Mouse (Mus musculus) heart, adult 2 months (tissue): ENCODE results near the gene Nab2. TPM values are rescaled to one million over a fixed set of nuclear protein-coding genes. Genes with fewer than 3 reads are reported as not detected.

ENCODE experiments used
- DNase-seq, 2 experiments: peaks; one replicate each; pipeline ENCODE4 v3.0.0; 2021
- H3K27ac ChIP-seq: fragments of 200-600 bp; 2 replicates; pipeline ENCODE4 v1.8.1; 2022
- H3K27me3 ChIP-seq: fragments of 200-500 bp; 2 replicates; pipeline ENCODE4 v1.6.1; 2012; ENCODE audit warnings: mild to moderate bottlenecking, low read length, inconsistent platforms, mixed read lengths; ENCODE audit not compliant: control insufficient read depth, insufficient read depth
- H3K36me3 ChIP-seq: fragments of 200-500 bp; 2 replicates; pipeline ENCODE4 v1.6.1; 2012; ENCODE audit warnings: low read length, inconsistent platforms; ENCODE audit not compliant: control insufficient read depth, insufficient read depth
- H3K4me1 ChIP-seq: fragments of 200-500 bp; 2 replicates; pipeline ENCODE4 v1.6.1; 2011; ENCODE audit warnings: low read length; ENCODE audit not compliant: control insufficient read depth, insufficient read depth
- H3K4me3 ChIP-seq: fragments of 200-600 bp; 2 replicates; pipeline ENCODE4 v1.8.1; 2022
- H3K79me2 ChIP-seq: fragments of 200-500 bp; replicated peaks from 2 replicates; pipeline ENCODE4 v1.6.1; 2012; ENCODE audit warnings: mild to moderate bottlenecking, inconsistent platforms, low read length, moderate library complexity, mixed read lengths; ENCODE audit not compliant: control insufficient read depth, insufficient read depth
- H3K9ac ChIP-seq: fragments of 200-500 bp; 2 replicates; pipeline ENCODE4 v1.6.1; 2012; ENCODE audit warnings: low read depth, mild to moderate bottlenecking, control low read depth, inconsistent platforms, low read length, mixed read lengths
- CTCF ChIP-seq: fragments of 200-600 bp; IDR thresholded peaks from 2 replicates; pipeline ENCODE4 v1.8.1; 2022; ENCODE audit warnings: antibody characterized with exemption, mild to moderate bottlenecking, moderate library complexity
- EP300 ChIP-seq: fragments of 200-500 bp; IDR thresholded peaks from 2 replicates; pipeline ENCODE4 v1.6.1; 2011; ENCODE audit warnings: low read depth, low read length, control low read depth; ENCODE audit not compliant: insufficient read depth
- POLR2A ChIP-seq: fragments of 200-500 bp; IDR thresholded peaks from 2 replicates; pipeline ENCODE4 v1.6.1; 2011; ENCODE audit warnings: mild to moderate bottlenecking, low read depth, low read length, control low read depth; ENCODE audit not compliant: insufficient read depth
- WGBS: fragments of 180-500 bp; shearing (Covaris S2); methylation state at CpG from one replicate; pipeline ENCODE4 v1.1.7; 2018; 5-methylcytosine and 5-hydroxymethylcytosine counted together
- intact Hi-C: fragments of 180-260 bp; cut with DNase I; formaldehyde crosslinking; loops from one replicate; pipeline ENCODE4 v1.15.1; 2025
- polyA plus RNA-seq: library from polyadenylated mRNA; depleted of rRNA; stranded (reverse); fragments of >200 nt; gene quantifications from 2 replicates; pipeline ENCODE4 v1.2.3, GENCODE M21; 2012
- total RNA-seq, 2 experiments: library from RNA; stranded (reverse); gene quantifications; 2 replicates each; pipeline ENCODE4 v1.2.3; 2021

The Nab2 gene
- total and polyA plus RNA-seq, 3 experiments, result 5.0 to 10.0 (median 6.3) TPM

DNA sequence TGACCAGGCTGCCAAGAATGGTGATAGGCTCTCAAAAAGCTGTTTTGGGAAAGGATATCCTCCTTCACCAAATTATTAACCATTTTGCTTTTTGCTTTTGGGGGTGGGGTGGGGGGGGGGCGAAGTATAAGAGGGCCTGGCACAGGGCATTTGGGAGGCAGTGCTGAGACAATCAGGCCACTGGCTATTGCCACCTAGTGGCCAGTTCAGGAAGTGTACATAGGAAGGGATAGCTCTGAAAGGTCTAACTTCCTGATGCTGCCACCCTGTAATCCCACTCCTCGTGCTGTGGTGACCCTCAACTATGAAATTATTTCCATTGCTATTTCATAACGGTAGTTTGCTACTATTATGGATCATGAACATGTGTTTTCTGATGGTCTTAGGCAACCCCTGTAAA, 41.9 kb downstream of the Nab2 start:
- intact Hi-C loops, result no loop called here
- DNase-seq, result no peak
- H3K27me3 ChIP-seq, result no peaks in the 10 kb centered on the region
- H3K4me3 ChIP-seq, result no peak overlapping the region
- no peaks in the 10 kb centered on the region for H3K36me3 ChIP-seq
- 84% methylated on average over 3 of the region's 3 CpGs for WGBS
- peaks cover 3% of the 10 kb centered on the region for H3K4me1 ChIP-seq
- no peak overlapping the region for H3K27ac ChIP-seq
- TF ChIP-seq POLR2A (no peak), EP300 (no peak), CTCF (peak; percentile 77)
- H3K79me2 ChIP-seq, result no peaks in the 10 kb centered on the region
- H3K9ac ChIP-seq, result no peak overlapping the region

DNA sequence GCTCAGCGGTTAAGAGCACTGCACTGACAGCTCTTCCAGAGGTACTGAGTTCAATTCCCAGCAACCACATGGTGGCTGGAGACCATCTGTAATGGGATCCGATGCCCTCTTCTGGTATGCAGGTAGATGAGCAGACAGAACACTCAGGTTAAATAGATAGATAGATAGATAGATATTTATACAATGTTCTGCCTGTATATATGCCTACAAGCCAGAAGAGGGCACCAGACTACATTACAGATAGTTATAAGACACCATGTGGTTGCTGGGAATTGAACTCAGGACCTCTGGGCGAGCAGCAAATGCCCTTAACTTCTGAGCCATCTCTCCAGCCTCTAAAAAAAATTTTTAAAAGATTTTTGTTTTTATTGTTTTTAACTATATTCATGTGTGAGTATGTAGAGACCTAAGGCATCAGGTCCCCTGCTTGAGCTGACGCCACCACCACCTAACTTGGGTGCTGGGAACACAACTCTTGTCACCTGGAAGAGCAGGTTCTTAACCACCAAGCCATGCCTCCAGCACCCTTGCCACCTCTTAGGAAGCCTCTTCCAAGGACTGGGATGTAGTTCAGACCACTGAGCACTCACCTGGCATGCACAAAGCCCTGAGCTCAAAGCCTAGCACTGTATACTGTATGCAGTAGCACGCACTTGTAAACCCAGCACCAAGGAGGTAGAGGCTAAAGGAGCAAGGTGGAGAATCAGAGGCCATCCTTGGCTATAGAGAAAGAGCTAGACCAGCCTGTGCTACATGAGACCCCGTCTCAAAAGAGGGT, 44.7 kb downstream of the Nab2 start:
- TF ChIP-seq POLR2A (no peak), CTCF (peak; percentile 44)
- no peak for DNase-seq
- Histone ChIP-seq H3K27ac (no peak overlapping the region; the same call in 1 of the 2 replicates), H3K9ac (no peak overlapping the region), H3K79me2 (no peaks in the 10 kb centered on the region), H3K4me1 (peaks cover 3% of the 10 kb centered on the region), H3K36me3 (no peaks in the 10 kb centered on the region), H3K4me3 (no peak overlapping the region), H3K27me3 (no peaks in the 10 kb centered on the region)
- intact Hi-C loops, result loop anchor here (2.0 to 5.0 kb wide), 4 partner anchors 47 to 114 kb away; partner anchors contain the start of genes Ndufa4l2 and Zbtb39
- 96% methylated on average over 6 of the region's 6 CpGs for WGBS

DNA sequence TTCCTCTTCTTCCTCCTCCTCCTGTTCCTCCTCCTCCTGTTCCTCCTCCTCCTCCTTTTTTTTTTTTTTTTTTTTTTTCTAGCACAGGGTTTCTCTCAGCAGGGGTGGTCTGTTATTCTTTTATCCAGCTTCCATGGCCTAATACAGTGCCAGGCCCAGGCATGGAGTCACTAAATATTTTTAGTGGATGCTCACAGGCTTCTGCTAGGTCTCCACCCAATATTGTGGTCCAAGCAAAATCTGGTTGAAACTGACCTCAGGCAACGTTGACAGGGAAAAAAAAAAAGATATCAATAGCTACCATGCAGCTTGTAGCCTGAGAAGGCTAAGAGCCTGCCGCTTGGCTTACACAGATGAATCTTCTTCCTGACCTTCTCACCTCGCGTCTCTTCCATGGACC, 45.7 kb downstream of the Nab2 start:
- intact Hi-C loops, result loop anchor here (2.0 to 5.0 kb wide), 4 partner anchors 46 to 115 kb away; partner anchors contain the start of genes Ndufa4l2 and Zbtb39
- no peak for DNase-seq

DNA sequence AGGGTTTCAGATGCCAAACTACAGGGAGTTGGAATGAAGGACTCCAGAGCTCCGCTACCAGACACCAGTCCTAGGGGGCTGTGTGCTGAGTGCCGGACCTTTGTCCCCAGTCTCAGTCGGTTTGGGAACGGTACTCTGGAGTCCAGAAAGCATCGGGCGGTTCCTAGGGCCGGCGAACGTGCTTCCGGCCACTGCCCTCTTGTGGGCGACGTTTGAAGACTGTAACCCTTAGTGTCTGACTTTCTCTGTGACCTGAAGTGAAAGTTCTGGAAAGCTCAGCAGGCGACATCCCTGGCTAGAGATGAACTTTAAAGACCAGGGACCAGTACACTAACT, 46.3 kb downstream of the Nab2 start:
- peak overlapping the region; percentile 67 for H3K9ac ChIP-seq
- H3K27me3 ChIP-seq, result no peaks in the 10 kb centered on the region
- DNase-seq, result peak; percentile 82 to 87
- WGBS, result under 1% methylated on average over 13 of the region's 13 CpGs
- H3K4me3 ChIP-seq, result peak overlapping the region; percentile 66
- intact Hi-C loops, result loop anchor here (2.0 to 5.0 kb wide), 4 partner anchors 45 to 115 kb away; partner anchors contain the start of genes Ndufa4l2 and Zbtb39
- H3K4me1 ChIP-seq, result peaks cover 7% of the 10 kb centered on the region
- no peaks in the 10 kb centered on the region for H3K79me2 ChIP-seq
- TF ChIP-seq EP300 (0 out of 2 replicates have a peak, but pooled peaks have one; percentile 7), POLR2A (no peak; the same call in 1 of the 2 replicates), CTCF (peak; percentile 80)
- H3K27ac ChIP-seq, result peak overlapping the region; percentile 98
- H3K36me3 ChIP-seq, result no peaks in the 10 kb centered on the region

More for the DNA sequence above, 45.7 kb downstream of the Nab2 start:
- H3K36me3 ChIP-seq, result no peaks in the 10 kb centered on the region
- peaks cover 5% of the 10 kb centered on the region for H3K4me1 ChIP-seq
- peak overlapping the region; percentile 98 for H3K27ac ChIP-seq
- H3K27me3 ChIP-seq, result no peaks in the 10 kb centered on the region
- no peaks in the 10 kb centered on the region for H3K79me2 ChIP-seq
- no peak overlapping the region for H3K4me3 ChIP-seq
- TF ChIP-seq CTCF (no peak), POLR2A (no peak), EP300 (no peak)
- H3K9ac ChIP-seq, result no peak overlapping the region
- WGBS, result 66% methylated on average over 4 of the region's 4 CpGs

DNA sequence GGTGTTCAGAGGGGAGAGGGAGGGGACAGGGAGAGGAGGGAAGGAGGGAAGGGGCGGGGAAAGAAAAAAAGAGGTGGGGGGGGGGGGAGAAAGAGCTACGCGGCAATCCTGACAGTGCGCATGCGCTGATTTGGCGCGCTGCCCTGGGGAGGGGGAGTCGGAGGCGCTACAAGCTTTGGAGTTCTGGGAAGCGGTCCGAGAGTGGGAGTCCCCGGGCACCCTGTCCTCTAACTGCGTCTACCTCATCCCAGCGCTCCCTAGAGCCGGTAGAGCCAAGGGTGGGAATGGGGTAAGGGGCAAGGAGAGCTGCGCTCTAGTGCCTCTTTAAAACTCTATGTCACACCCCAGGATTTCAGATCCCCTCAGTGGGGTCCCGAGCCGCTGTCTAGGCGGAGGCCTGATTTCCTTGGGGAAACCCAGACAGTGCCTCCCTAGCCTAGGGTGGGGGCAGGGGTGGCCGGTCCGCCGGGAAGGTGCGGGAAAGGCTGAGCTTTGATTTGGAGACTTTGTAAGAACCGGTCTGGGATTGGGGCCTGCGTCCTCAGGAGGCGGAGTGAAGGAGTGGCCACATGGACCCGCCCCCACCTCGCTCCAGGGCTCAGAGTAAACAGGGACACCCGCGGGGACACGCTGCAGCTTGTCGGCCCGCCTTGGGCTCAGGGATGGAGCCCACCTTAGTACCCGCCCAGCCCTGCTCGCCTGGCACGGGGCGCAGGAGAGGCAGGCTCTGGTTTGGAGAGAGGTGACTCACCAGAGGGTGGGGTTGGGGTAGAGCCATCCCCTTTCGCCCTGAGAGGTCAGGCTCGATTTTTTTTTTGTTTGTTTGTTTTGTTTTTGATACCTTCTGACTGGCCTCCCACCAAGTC, 46.9 kb downstream of the Nab2 start:
- no peaks in the 10 kb centered on the region for H3K79me2 ChIP-seq
- peaks cover 7% of the 10 kb centered on the region for H3K4me1 ChIP-seq
- no peaks in the 10 kb centered on the region for H3K27me3 ChIP-seq
- H3K27ac ChIP-seq, result peak overlapping the region; percentile 98
- DNase-seq, result peak; percentile 93 to 95
- WGBS, result under 1% methylated on average over 38 of the region's 39 CpGs
- H3K36me3 ChIP-seq, result no peaks in the 10 kb centered on the region
- H3K4me3 ChIP-seq, result peak overlapping the region; percentile 66
- TF ChIP-seq CTCF (no peak), EP300 (peak; percentile 29; the same call in 1 of the 2 replicates), POLR2A (peak; percentile 90)
- peak overlapping the region; percentile 77 for H3K9ac ChIP-seq
- intact Hi-C loops, result loop anchor here (2.0 to 5.0 kb wide), 5 partner anchors 21 to 116 kb away; partner anchors contain the start of genes Ndufa4l2 and Zbtb39
